Mouse (Mus musculus) heart, embryonic 14.5 days (tissue): ENCODE measurements at regions not wholly inside any gene's neighbourhood (a gene's known extent, or its start where the extent isn't known, plus 50 kb on each side); places are given as distances from the start of the nearest gene placed in this dataset.

ENCODE experiments used
- ATAC-seq: fragments of 200-750 bp; cut with Nextera tagmentation; 2 replicates; pipeline ENCODE4 v1.8.0; 2017; ENCODE audit warnings: low read depth, moderate TSS enrichment; ENCODE audit not compliant: insufficient number of reproducible peaks, insufficient read depth, low FRiP score
- H3K27ac ChIP-seq, 2 experiments: fragments of 200-500 bp in 1 of 2; fragments of 300-500 bp in 1 of 2; sonication (generic) in 1 of 2; replicated peaks in 1 of 2; 2 replicates each; pipeline ENCODE4 v1.5.1; 2012 to 2014; ENCODE audit warnings: low read depth in 2 of 2, low read length in 2 of 2, control low read depth in 1 of 2, mild to moderate bottlenecking in 1 of 2, mixed read lengths in 1 of 2; ENCODE audit not compliant: control insufficient read depth in 1 of 2, insufficient read depth in 1 of 2
- H3K27me3 ChIP-seq: fragments of 300-500 bp; sonication (generic); 2 replicates; pipeline ENCODE4 v1.6.1; 2014; ENCODE audit warnings: mild to moderate bottlenecking, low read length, control low read depth; ENCODE audit not compliant: control insufficient read depth, insufficient read depth
- H3K36me3 ChIP-seq: fragments of 300-500 bp; sonication (generic); 2 replicates; pipeline ENCODE4 v1.6.1; 2014; ENCODE audit warnings: mild to moderate bottlenecking, control low read depth, low read length, mixed read lengths; ENCODE audit not compliant: control insufficient read depth, insufficient read depth
- H3K4me1 ChIP-seq, 2 experiments: fragments of 200-500 bp in 1 of 2; fragments of 300-500 bp in 1 of 2; sonication (generic) in 1 of 2; 2 replicates each; pipeline ENCODE4 v1.6.1; 2012 to 2014; ENCODE audit warnings: low read length in 2 of 2, control low read depth in 1 of 2, mixed read lengths in 1 of 2; ENCODE audit not compliant: control insufficient read depth in 2 of 2, insufficient read depth in 2 of 2
- H3K4me2 ChIP-seq: fragments of 300-500 bp; sonication (generic); 2 replicates; pipeline ENCODE4 v1.6.1; 2014; ENCODE audit warnings: mild to moderate bottlenecking, low read length
- H3K4me3 ChIP-seq, 2 experiments: fragments of 200-500 bp in 1 of 2; fragments of 300-500 bp in 1 of 2; sonication (generic) in 1 of 2; 2 replicates each; pipeline ENCODE4 v1.5.1; 2012 to 2014; ENCODE audit warnings: low read length in 2 of 2, mild to moderate bottlenecking in 2 of 2, control low read depth in 1 of 2, low read depth in 1 of 2, moderate library complexity in 1 of 2; ENCODE audit not compliant: control insufficient read depth in 1 of 2, insufficient read depth in 1 of 2
- H3K9ac ChIP-seq: fragments of 300-500 bp; sonication (generic); 2 replicates; pipeline ENCODE4 v1.6.1; 2014; ENCODE audit warnings: mild to moderate bottlenecking, low read length
- H3K9me3 ChIP-seq: fragments of 300-500 bp; sonication (generic); 2 replicates; pipeline ENCODE4 v1.6.1; 2016; ENCODE audit warnings: low read length, control low read depth; ENCODE audit not compliant: control insufficient read depth
- WGBS: fragments of 180-500 bp; shearing (Covaris S2); extraction: QIAGEN DNeasy Blood & Tissue Kit; methylation state at CpG from one replicate; pipeline ENCODE4 v1.1.7; 2014; 5-methylcytosine and 5-hydroxymethylcytosine counted together

GRCm38 (mm10) chr6:91573487-91573886 lies 57.8 kb downstream of the Lsm3 start:
- 89% methylated on average over 8 of the region's 8 CpGs for WGBS
- no peaks in the 10 kb centered on the region for H3K36me3 ChIP-seq
- no peak for ATAC-seq
- 0 out of 4 replicates have a peak, but pooled peaks cover 0 to 4% of the 10 kb centered on the region in 2 experiments for H3K4me1 ChIP-seq
- H3K4me2 ChIP-seq, result no peak overlapping the region
- H3K27me3 ChIP-seq, result peaks cover 29% of the 10 kb centered on the region
- no peak overlapping the region for H3K27ac ChIP-seq
- no peak overlapping the region for H3K9ac ChIP-seq
- no peak overlapping the region for H3K4me3 ChIP-seq
- no peaks in the 10 kb centered on the region for H3K9me3 ChIP-seq

GRCm38 (mm10) chr6:91574414-91574813 lies 58.7 kb downstream of the Lsm3 start:
- 81% methylated on average over 10 of the region's 10 CpGs for WGBS
- Histone ChIP-seq H3K27me3 (peaks cover 29% of the 10 kb centered on the region), H3K27ac (no peak overlapping the region)

GRCm38 (mm10) chr6:91575662-91576364 lies 60.1 kb downstream of the Lsm3 start:
- no peaks in the 10 kb centered on the region for H3K9me3 ChIP-seq
- H3K27ac ChIP-seq, result no peak overlapping the region
- WGBS, result 65% methylated on average over 4 of the region's 4 CpGs
- no peak for ATAC-seq
- H3K27me3 ChIP-seq, result peaks cover 32% of the 10 kb centered on the region
- H3K4me3 ChIP-seq, result no peak overlapping the region
- H3K4me2 ChIP-seq, result no peak overlapping the region
- H3K4me1 ChIP-seq, result 0 out of 4 replicates have a peak, but pooled peaks cover 0 to 4% of the 10 kb centered on the region in 2 experiments
- H3K9ac ChIP-seq, result no peak overlapping the region
- H3K36me3 ChIP-seq, result no peaks in the 10 kb centered on the region

More at GRCm38 (mm10) chr6:91574414-91574813, 58.7 kb downstream of the Lsm3 start:
- no peak overlapping the region for H3K4me2 ChIP-seq
- H3K4me3 ChIP-seq, result no peak overlapping the region
- H3K9me3 ChIP-seq, result no peaks in the 10 kb centered on the region
- 0 out of 4 replicates have a peak, but pooled peaks cover 0 to 4% of the 10 kb centered on the region in 2 experiments for H3K4me1 ChIP-seq
- H3K9ac ChIP-seq, result no peak overlapping the region
- no peak for ATAC-seq
- no peaks in the 10 kb centered on the region for H3K36me3 ChIP-seq

GRCm38 (mm10) chr6:91576906-91577305 lies 61.2 kb downstream of the Lsm3 start:
- H3K27me3 ChIP-seq, result peaks cover 32% of the 10 kb centered on the region
- 0 out of 4 replicates have a peak, but pooled peaks cover 0 to 4% of the 10 kb centered on the region in 2 experiments for H3K4me1 ChIP-seq
- no peak overlapping the region for H3K27ac ChIP-seq
- no peak for ATAC-seq
- H3K4me2 ChIP-seq, result no peak overlapping the region
- 31% methylated on average over 15 of the region's 15 CpGs for WGBS
- H3K36me3 ChIP-seq, result no peaks in the 10 kb centered on the region
- H3K9ac ChIP-seq, result no peak overlapping the region
- no peak overlapping the region for H3K4me3 ChIP-seq
- no peaks in the 10 kb centered on the region for H3K9me3 ChIP-seq

DNA sequence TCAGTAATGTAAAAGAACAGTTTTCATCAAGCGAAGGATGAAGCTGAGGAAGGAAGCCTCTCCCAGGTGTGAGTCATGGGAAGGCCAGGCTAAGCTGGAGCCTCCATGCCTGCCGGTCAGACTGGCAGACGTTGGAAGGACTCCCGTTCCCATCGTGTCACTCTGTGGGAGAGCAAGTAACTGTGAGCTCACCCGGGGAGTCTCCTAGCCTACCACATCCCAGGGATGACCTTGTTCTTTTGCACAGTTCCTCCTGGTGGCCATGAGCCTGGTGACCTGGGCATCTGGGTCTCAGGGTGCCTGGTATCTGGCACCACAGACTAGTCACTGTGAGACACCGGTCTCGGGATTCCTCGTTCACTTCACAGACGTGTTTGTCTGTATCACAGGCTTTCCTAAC lies 63.9 kb downstream of the Lsm3 start:
- WGBS, result 78% methylated on average over 10 of the region's 10 CpGs
- peaks cover 16% of the 10 kb centered on the region; the same call in 1 of the 2 replicates for H3K27me3 ChIP-seq

DNA sequence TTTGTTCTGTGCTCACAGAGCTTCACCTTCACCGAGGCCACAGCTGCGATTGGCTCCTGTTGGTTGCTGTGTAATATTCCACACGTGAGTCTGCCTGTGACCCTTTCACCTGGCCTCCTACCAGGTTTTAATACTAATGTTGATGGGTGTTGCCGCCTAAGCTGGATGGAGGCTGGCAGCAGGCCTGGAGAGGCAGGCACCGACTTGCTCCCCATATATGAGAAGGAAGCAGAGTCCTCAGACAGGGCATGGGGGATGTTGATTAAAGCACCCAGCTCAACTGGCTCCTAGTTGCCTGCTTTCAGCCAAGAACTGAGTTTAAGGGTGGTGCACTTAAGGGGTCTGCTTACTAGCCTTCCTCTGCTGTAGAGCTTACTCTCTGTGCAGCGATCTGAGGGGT lies 64.9 kb downstream of the Lsm3 start:
- Histone ChIP-seq H3K36me3 (no peaks in the 10 kb centered on the region), H3K4me3 (no peak overlapping the region), H3K4me1 (0 out of 4 replicates have a peak, but pooled peaks cover 0 to 4% of the 10 kb centered on the region in 2 experiments), H3K4me2 (no peak overlapping the region), H3K27me3 (peaks cover 13% of the 10 kb centered on the region; the same call in 1 of the 2 replicates), H3K27ac (no peak overlapping the region), H3K9me3 (no peaks in the 10 kb centered on the region), H3K9ac (no peak overlapping the region)
- 90% methylated on average over 6 of the region's 6 CpGs for WGBS
- ATAC-seq, result no peak

More for the DNA sequence above, 63.9 kb downstream of the Lsm3 start:
- no peaks in the 10 kb centered on the region for H3K36me3 ChIP-seq
- no peak overlapping the region for H3K9ac ChIP-seq
- H3K9me3 ChIP-seq, result no peaks in the 10 kb centered on the region
- no peak overlapping the region for H3K4me2 ChIP-seq
- H3K27ac ChIP-seq, result no peak overlapping the region
- no peak overlapping the region for H3K4me3 ChIP-seq
- 0 out of 4 replicates have a peak, but pooled peaks cover 0 to 4% of the 10 kb centered on the region in 2 experiments for H3K4me1 ChIP-seq
- ATAC-seq, result no peak

GRCm38 (mm10) chr6:91582338-91582737 lies 66.6 kb downstream of the Lsm3 start:
- 89% methylated on average over 5 of the region's 5 CpGs for WGBS
- H3K4me1 ChIP-seq, result no peaks in the 10 kb centered on the region
- ATAC-seq, result no peak
- no peak overlapping the region for H3K27ac ChIP-seq
- H3K9ac ChIP-seq, result no peak overlapping the region
- no peak overlapping the region for H3K4me3 ChIP-seq
- H3K27me3 ChIP-seq, result peaks cover 14% of the 10 kb centered on the region; the same call in 1 of the 2 replicates
- no peaks in the 10 kb centered on the region for H3K9me3 ChIP-seq
- no peaks in the 10 kb centered on the region for H3K36me3 ChIP-seq
- no peak overlapping the region for H3K4me2 ChIP-seq
